Mouse (Mus musculus): ENCODE measurements around the gene Spata32. TPM values are rescaled to one million over a fixed set of nuclear protein-coding genes. Genes with fewer than 3 reads are reported as not detected.

Spata32 gene
- polyA plus RNA-seq, 1 experiment from 2014 or later: 1.3 TPM

DNA sequence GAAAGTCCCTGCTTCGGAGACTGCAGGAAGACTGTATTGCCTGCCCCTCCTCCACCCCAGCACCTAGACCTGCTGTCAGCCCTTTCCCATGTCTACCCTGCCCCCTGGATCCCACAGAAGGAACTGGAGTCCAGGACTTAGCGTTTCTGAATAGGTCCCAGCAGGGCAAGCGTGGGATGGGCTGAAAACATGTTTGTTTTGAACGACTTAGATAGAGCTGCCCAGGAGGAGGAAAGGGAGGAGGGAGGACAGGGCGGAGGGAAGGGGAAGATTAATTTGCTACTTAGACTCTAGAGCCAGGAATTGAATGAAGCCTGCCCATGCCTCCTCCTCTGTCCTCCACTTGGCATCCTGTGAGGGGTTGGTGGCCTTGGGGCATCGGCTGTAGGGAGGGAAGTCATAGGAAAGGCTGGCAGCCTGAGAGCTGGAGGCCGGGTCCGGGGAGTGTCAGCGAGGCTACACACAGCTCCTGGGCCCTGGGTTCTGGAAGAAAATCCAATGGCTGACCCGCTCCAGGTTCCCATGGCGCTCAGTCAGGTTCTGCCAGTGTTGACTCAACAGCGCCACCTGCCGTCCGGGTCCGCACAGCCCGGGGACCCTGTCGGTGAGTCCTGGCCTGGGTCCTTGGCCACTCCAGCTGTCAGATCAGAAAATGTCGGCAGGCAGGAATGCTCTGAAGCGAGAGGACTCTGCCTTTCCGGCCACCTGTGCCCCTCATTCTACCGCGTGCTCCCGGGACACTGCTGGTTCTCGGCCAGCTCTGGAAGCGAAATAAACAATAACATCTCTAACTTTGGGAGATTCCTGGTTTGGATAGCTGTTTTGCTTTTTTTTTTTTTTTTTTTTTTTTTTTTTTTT is 59.4 kb downstream of the Spata32 start:
- Histone ChIP-seq H3K27me3 (replicated peaks; ENCODE audit: control insufficient read depth, insufficient read depth, low read length) (no peaks in the 10 kb centered on the region), H3K9me3 (ENCODE audit: control insufficient read depth, low read length) (no peaks in the 10 kb centered on the region), H3K9ac (ENCODE audit: low read depth, low read length) (peak overlapping the region; percentile 39; the same call in 1 of the 2 replicates), H3K27ac (ENCODE audit: low read depth, low read length) (peak overlapping the region; percentile 75), H3K4me1 (ENCODE audit: control insufficient read depth, insufficient read depth, low read depth, low read length) (peaks cover 5% of the 10 kb centered on the region; the same call in 1 of the 2 replicates), H3K4me3 (ENCODE audit: low read length) (peak overlapping the region; percentile 26), H3K36me3 (ENCODE audit: control insufficient read depth, insufficient read depth, low read length) (no peaks in the 10 kb centered on the region), H3K4me2 (ENCODE audit: low read length) (peak overlapping the region; percentile 55)
- ATAC-seq: peak; percentile 95
- 2% methylated on average over 25 of the region's 25 CpGs for WGBS

Other genes with a start within 250 kb of the Spata32 start
- gene Nmt1, start 190.2 kb downstream of the Spata32 start, polyA plus RNA-seq (2015; fragmentation: Nextera tagmentation; extraction: Ambion mirVana): 28.8 and 30.4 TPM in 2 replicates
- 132 and 192 TPM in 2 replicates for gene Dcakd, start 190.1 kb downstream of the Spata32 start, polyA plus RNA-seq (2015; fragmentation: Nextera tagmentation; extraction: Ambion mirVana)
- 4.7 and 4.9 TPM in 2 replicates for gene Plcd3, start 116.8 kb downstream of the Spata32 start, polyA plus RNA-seq (2015; fragmentation: Nextera tagmentation; extraction: Ambion mirVana)
- 14.2 and 16.4 TPM in 2 replicates for gene Acbd4, start 116.8 kb downstream of the Spata32 start, polyA plus RNA-seq (2015; fragmentation: Nextera tagmentation; extraction: Ambion mirVana)
- gene Hexim1, start 102.2 kb downstream of the Spata32 start, polyA plus RNA-seq (2015; fragmentation: Nextera tagmentation; extraction: Ambion mirVana): 4.1 and 4.7 TPM in 2 replicates
- 27.7 and 30.2 TPM in 2 replicates for gene Hexim2, start 86.0 kb downstream of the Spata32 start, polyA plus RNA-seq (2015; fragmentation: Nextera tagmentation; extraction: Ambion mirVana)
- gene Fmnl1, start 47.3 kb downstream of the Spata32 start, polyA plus RNA-seq (2015; fragmentation: Nextera tagmentation; extraction: Ambion mirVana): 7.6 and 8.6 TPM in 2 replicates
- gene 1700023F06Rik, start 9.9 kb downstream of the Spata32 start, polyA plus RNA-seq (2015; fragmentation: Nextera tagmentation; extraction: Ambion mirVana): 1.9 and 3.0 TPM in 2 replicates
- 4.6 and 4.7 TPM in 2 replicates for gene Map3k14, start 49.0 kb upstream of the Spata32 start, polyA plus RNA-seq (2015; fragmentation: Nextera tagmentation; extraction: Ambion mirVana)
- 4.8 and 5.6 TPM in 2 replicates for gene Arhgap27, start 145.3 kb upstream of the Spata32 start, polyA plus RNA-seq (2015; fragmentation: Nextera tagmentation; extraction: Ambion mirVana)
- 7.2 and 9.6 TPM in 2 replicates for gene Plekhm1, start 194.3 kb upstream of the Spata32 start, polyA plus RNA-seq (2015; fragmentation: Nextera tagmentation; extraction: Ambion mirVana)